Mouse (Mus musculus): Measurements from ENCODE around the gene Pglyrp3. TPM values are rescaled to one million over a fixed set of nuclear protein-coding genes. Genes with fewer than 3 reads are reported as not detected.
"Not testable (repeated sequence)": the region's sequence is repeated elsewhere in the genome, so short reads cannot be mapped to it uniquely, and the experiment has no call there.

Pglyrp3 gene
- polyA plus RNA-seq (2012; rRNA removed) = not detected in 2 replicates

- H3K4me1 ChIP-seq (ENCODE audit: control insufficient read depth, insufficient read depth, low read length) = no peaks in the 10 kb centered on the region
- no peak for DNase-seq
- no peak within 1 kb of the TSS for H3K27ac ChIP-seq (ENCODE audit: insufficient read depth, low read length)
- H3K4me3 ChIP-seq (replicated peaks; ENCODE audit: insufficient read depth, low read depth, low read length) = no peak within 1 kb of the TSS
- TF ChIP-seq POLR2A (IDR thresholded peaks at IDR 0.05; ENCODE audit: borderline replicate concordance, insufficient read depth, low read length) = no peak
- TF ChIP-seq CTCF (IDR thresholded peaks at IDR 0.05; ENCODE audit: borderline replicate concordance, insufficient read depth, low read depth, low read length) = no peak
- H3K27me3 ChIP-seq (ENCODE audit: control insufficient read depth, insufficient read depth, low read length) = no peaks in the 10 kb centered on the region
- WGBS = 54% methylated on average over 1 of the region's 1 CpGs
Measured at GRCm38 (mm10) chr3:92014283-92014682, at the start of gene Pglyrp3. Gene Pglyrp3, plus strand, starts transcription at chr3:92014583.

- Histone ChIP-seq H3K4me3 (replicated peaks; ENCODE audit: insufficient read depth, low read depth, low read length) (no peak overlapping the region), H3K27me3 (ENCODE audit: control insufficient read depth, insufficient read depth, low read length) (no peaks in the 10 kb centered on the region), H3K4me1 (ENCODE audit: control insufficient read depth, insufficient read depth, low read length) (no peaks in the 10 kb centered on the region), H3K27ac (ENCODE audit: insufficient read depth, low read length) (no peak overlapping the region)
- WGBS = 90% methylated on average over 1 of the region's 1 CpGs
- TF ChIP-seq POLR2A (IDR thresholded peaks at IDR 0.05; ENCODE audit: borderline replicate concordance, insufficient read depth, low read length) = no peak
- no peak for TF ChIP-seq CTCF (IDR thresholded peaks at IDR 0.05; ENCODE audit: borderline replicate concordance, insufficient read depth, low read depth, low read length)
- DNase-seq = no peak
Measured at GRCm38 (mm10) chr3:92011001-92011400, 3.4 kb upstream of the Pglyrp3 start.

DNA sequence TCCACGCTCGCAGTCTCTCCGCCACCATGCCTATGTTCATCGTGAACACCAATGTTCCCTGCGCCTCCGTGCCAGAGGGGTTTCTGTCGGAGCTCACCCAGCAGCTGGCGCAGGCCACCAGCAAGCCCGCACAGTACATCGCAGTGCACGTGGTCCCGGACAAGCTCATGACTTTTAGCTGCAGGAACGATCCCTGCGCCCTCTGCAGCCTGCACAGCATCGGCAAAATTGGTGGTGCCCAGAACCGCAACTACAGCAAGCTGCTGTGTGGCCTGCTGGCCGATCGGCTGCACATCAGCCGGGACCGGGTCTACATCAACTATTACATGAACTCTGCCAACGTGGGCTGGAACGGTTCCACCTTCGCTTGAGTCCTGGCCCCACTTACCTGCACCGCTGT, 10.2 kb downstream of the Pglyrp3 start:
- H3K4me3 ChIP-seq (replicated peaks; ENCODE audit: insufficient read depth, low read depth, low read length); H3K27me3 ChIP-seq (ENCODE audit: control insufficient read depth, insufficient read depth, low read length); H3K27ac ChIP-seq (ENCODE audit: insufficient read depth, low read length); DNase-seq; H3K4me1 ChIP-seq (ENCODE audit: control insufficient read depth, insufficient read depth, low read length): not testable (repeated sequence)
- WGBS = 60% methylated on average over 24 of the region's 24 CpGs

- Histone ChIP-seq H3K4me1 (ENCODE audit: control insufficient read depth, insufficient read depth, low read length) (no peaks in the 10 kb centered on the region), H3K27me3 (ENCODE audit: control insufficient read depth, insufficient read depth, low read length) (no peaks in the 10 kb centered on the region), H3K27ac (ENCODE audit: insufficient read depth, low read length) (no peak overlapping the region), H3K4me3 (replicated peaks; ENCODE audit: insufficient read depth, low read depth, low read length) (no peak overlapping the region)
- WGBS = 54% methylated on average over 2 of the region's 2 CpGs
- TF ChIP-seq POLR2A (IDR thresholded peaks at IDR 0.05; ENCODE audit: borderline replicate concordance, insufficient read depth, low read length) (no peak), CTCF (IDR thresholded peaks at IDR 0.05; ENCODE audit: borderline replicate concordance, insufficient read depth, low read depth, low read length) (no peak)
- DNase-seq = no peak
Measured at GRCm38 (mm10) chr3:92033203-92033602, 18.8 kb downstream of the Pglyrp3 start.

GRCm38 (mm10) chr3:92033892-92034291, 19.5 kb downstream of the Pglyrp3 start:
- Histone ChIP-seq H3K27ac (ENCODE audit: insufficient read depth, low read length) (no peak overlapping the region), H3K4me3 (replicated peaks; ENCODE audit: insufficient read depth, low read depth, low read length) (no peak overlapping the region), H3K27me3 (ENCODE audit: control insufficient read depth, insufficient read depth, low read length) (no peaks in the 10 kb centered on the region), H3K4me1 (ENCODE audit: control insufficient read depth, insufficient read depth, low read length) (no peaks in the 10 kb centered on the region)
- WGBS = 26% methylated on average over 1 of the region's 1 CpGs
- DNase-seq = no peak
- TF ChIP-seq CTCF (IDR thresholded peaks at IDR 0.05; ENCODE audit: borderline replicate concordance, insufficient read depth, low read depth, low read length) = no peak
- TF ChIP-seq POLR2A (IDR thresholded peaks at IDR 0.05; ENCODE audit: borderline replicate concordance, insufficient read depth, low read length) = no peak

DNA sequence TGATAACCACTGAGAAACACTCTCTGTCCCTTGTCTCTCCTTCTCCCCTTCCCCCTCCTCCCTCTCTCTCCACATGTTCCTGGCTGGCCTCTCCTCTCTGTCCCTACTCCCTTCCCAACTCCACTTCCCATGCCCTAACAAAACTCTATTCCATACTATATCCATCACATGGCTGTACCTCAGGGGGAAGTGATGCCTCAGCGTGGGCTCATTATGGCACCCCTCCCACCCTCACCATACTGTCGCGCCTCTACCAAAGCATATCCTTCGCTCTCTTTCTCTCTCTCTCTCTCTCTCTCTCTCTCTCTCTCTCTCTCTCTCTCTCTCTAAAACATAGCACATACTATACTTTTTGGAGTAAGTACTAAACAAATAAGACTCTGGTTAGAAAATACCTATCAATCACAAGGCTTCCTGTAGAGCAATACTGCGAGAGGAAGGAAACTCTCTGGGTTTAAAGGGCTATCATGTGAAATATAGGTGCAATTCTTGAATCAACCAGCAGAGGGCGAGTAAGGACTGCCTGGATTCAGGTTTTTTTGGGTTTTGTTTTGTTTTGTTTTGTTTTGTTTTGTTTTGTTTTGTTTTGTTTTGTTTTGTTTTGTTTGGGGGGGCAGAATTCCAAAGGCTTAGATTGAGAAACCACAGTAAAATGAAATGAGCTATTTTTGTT, 36.1 kb downstream of the Pglyrp3 start:
- WGBS = 50% methylated on average over 6 of the region's 6 CpGs
- DNase-seq = no peak
- H3K27ac ChIP-seq (ENCODE audit: insufficient read depth, low read length) = no peak overlapping the region
- TF ChIP-seq CTCF (IDR thresholded peaks at IDR 0.05; ENCODE audit: borderline replicate concordance, insufficient read depth, low read depth, low read length) = no peak
- TF ChIP-seq POLR2A (IDR thresholded peaks at IDR 0.05; ENCODE audit: borderline replicate concordance, insufficient read depth, low read length) = no peak
- H3K27me3 ChIP-seq (ENCODE audit: control insufficient read depth, insufficient read depth, low read length) = no peaks in the 10 kb centered on the region
- no peaks in the 10 kb centered on the region for H3K4me1 ChIP-seq (ENCODE audit: control insufficient read depth, insufficient read depth, low read length)
- H3K4me3 ChIP-seq (replicated peaks; ENCODE audit: insufficient read depth, low read depth, low read length) = no peak overlapping the region

DNA sequence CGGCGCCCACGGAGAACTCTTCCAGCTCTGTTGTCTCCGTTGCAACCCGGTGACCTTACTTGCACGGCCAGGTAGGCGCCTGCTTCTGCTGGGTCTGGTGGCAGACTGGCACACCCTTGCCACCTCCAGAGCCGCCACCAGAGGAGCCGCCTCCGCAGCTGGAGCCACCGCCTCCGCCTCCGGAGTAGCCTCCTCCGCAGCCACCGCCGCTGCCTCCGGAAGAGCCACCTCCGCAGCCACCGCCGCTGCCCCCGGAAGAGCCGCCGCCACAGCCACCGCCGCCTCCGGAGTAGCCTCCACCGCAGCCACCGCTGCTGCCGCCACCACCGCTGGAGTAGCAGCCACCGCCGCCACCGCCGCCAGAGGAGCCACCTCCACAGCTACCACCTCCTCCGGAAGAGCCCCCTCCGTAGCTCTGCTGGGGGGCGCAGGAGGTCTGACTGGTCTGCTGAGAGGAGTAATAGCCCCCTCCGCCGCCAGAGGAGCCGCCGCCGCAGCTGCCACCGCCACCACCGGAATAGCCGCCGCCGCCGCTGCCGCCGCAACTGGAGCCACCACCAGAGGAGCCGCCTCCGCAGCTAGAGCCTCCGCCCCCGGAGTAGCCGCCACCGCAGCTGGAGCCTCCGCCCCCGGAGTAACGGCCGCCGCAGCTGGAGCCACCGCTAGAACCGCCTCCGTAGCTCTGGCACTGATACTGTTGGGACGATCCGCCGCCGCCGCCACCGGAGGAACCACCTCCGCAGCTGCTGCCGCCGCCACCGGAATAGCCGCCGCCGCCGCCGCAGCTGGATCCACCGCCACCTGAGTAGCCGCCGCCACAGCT, 66.3 kb downstream of the Pglyrp3 start:
- Histone ChIP-seq H3K27ac (ENCODE audit: insufficient read depth, low read length) (no peak overlapping the region), H3K4me3 (replicated peaks; ENCODE audit: insufficient read depth, low read depth, low read length) (peak overlapping the region; percentile 26), H3K4me1 (ENCODE audit: control insufficient read depth, insufficient read depth, low read length) (no peaks in the 10 kb centered on the region), H3K27me3 (ENCODE audit: control insufficient read depth, insufficient read depth, low read length) (peaks cover 10% of the 10 kb centered on the region)
- DNase-seq = peak; percentile 10 to 23
- WGBS = under 1% methylated on average over 80 of the region's 82 CpGs
- no peak for TF ChIP-seq CTCF (IDR thresholded peaks at IDR 0.05; ENCODE audit: borderline replicate concordance, insufficient read depth, low read depth, low read length)
- no peak for TF ChIP-seq POLR2A (IDR thresholded peaks at IDR 0.05; ENCODE audit: borderline replicate concordance, insufficient read depth, low read length)

Other genes with a start within 250 kb of the Pglyrp3 start
- gene Lor, start 68.6 kb downstream of the Pglyrp3 start, polyA plus RNA-seq (2012; rRNA removed) = 2.3 and 2.9 TPM in 2 replicates
- gene Prr9, start 109.4 kb downstream of the Pglyrp3 start, polyA plus RNA-seq (2012; rRNA removed) = not detected in 2 replicates
- not detected in 2 replicates for gene Lelp1, start 128.2 kb downstream of the Pglyrp3 start, polyA plus RNA-seq (2012; rRNA removed)
- gene Sprr2a1, start 201.2 kb downstream of the Pglyrp3 start, polyA plus RNA-seq (2012; rRNA removed) = not detected in 2 replicates
- gene Sprr2a2, start 201.3 kb downstream of the Pglyrp3 start, polyA plus RNA-seq (2012; rRNA removed) = 1.3 and 1.7 TPM in 2 replicates

All from cerebellum, adult 2 months (tissue).